In genomic region chr3:154171881-154172592, GRCm38 (mm10) we compare ENCODE assay signal across 11 mouse cellular contexts.
A peak's percentile ranks its signal among the peaks of the same experiment; 100 is the strongest.
DNase-seq lines count a peak whose midpoint lies in the region; ATAC-seq lines count a peak whose summit lies in the region.
"Had no signal": no experiment of that assay in that cellular context is flagged by ENCODE, and none has a peak within 500 bp of the region (broad histone marks: within the 10 kb centered on the region; RNA-seq: fewer than 3 reads in every experiment).

No protein-coding gene starts in this region.

- intact Hi-C loops in gastrocnemius, postnatal 14 days (cut with DNase I; ENCODE audit: low total_unique reads), result no loop called here

- no peaks in the 10 kb centered on the region for H3K27me3 ChIP-seq in forebrain, embryonic 16.5 days (replicated peaks; ENCODE audit: control insufficient read depth, insufficient read depth, low read length)
- H3K27me3 ChIP-seq in midbrain, embryonic 14.5 days (ENCODE audit: control insufficient read depth, insufficient read depth, low read length), result no peaks in the 10 kb centered on the region
- H3K27me3 ChIP-seq: limb, embryonic 12.5 days had no signal

- H3K4me2 ChIP-seq in forebrain, embryonic 16.5 days (ENCODE audit: low read length), result peak overlapping the region; percentile 16; the same call in 1 of the 2 replicates
- peak overlapping the region; percentile 11; the same call in 1 of the 2 replicates for H3K4me2 ChIP-seq in midbrain, embryonic 14.5 days (ENCODE audit: low read length)
- H3K4me2 ChIP-seq: limb, embryonic 12.5 days had no signal

- H3K4me1 ChIP-seq in forebrain, embryonic 16.5 days (replicated peaks; ENCODE audit: control insufficient read depth, insufficient read depth, low read length), result peaks cover 16% of the 10 kb centered on the region
- peaks cover 9% of the 10 kb centered on the region for H3K4me1 ChIP-seq in midbrain, embryonic 14.5 days (ENCODE audit: control insufficient read depth, insufficient read depth, low read length)

- no peak overlapping the region for H3K4me3 ChIP-seq in forebrain, embryonic 16.5 days (replicated peaks; ENCODE audit: low read length)
- H3K4me3 ChIP-seq in midbrain, embryonic 14.5 days (replicated peaks; ENCODE audit: low read depth, low read length), result no peak overlapping the region
- H3K4me3 ChIP-seq: erythroblast, embryonic 14.5 days; limb, embryonic 12.5 days had no signal

- peak; percentile 57 for DNase-seq in Muller cell, postnatal 12 days (ENCODE audit: inconsistent ontology term)
- DNase-seq in layer of hippocampus, adult 9-11 months, result peak; percentile 84
- DNase-seq in midbrain, embryonic 14.5 days, result peak; percentile 69
- no peak for DNase-seq in gastrocnemius, postnatal 14 days
- DNase-seq in kidney, postnatal 14 days, result no peak
- DNase-seq in kidney, adult 8-10 months, result no peak
- no peak for DNase-seq in kidney, postnatal 4 days
- DNase-seq: cerebellum, adult 11 months had no signal

- H3K27ac ChIP-seq in forebrain, embryonic 16.5 days (ENCODE audit: low read length), result peak overlapping the region; percentile 25
- H3K27ac ChIP-seq in midbrain, embryonic 14.5 days (replicated peaks; ENCODE audit: low read depth, low read length), result peak overlapping the region; percentile 62
- H3K27ac ChIP-seq: limb, embryonic 12.5 days had no signal

- no peaks in the 10 kb centered on the region for H3K36me3 ChIP-seq in forebrain, embryonic 16.5 days (ENCODE audit: control insufficient read depth, insufficient read depth)
- H3K36me3 ChIP-seq in midbrain, embryonic 14.5 days (ENCODE audit: control insufficient read depth, insufficient read depth, low read length), result no peaks in the 10 kb centered on the region
- H3K36me3 ChIP-seq: limb, embryonic 12.5 days had no signal

- ATAC-seq in forebrain, embryonic 16.5 days, result peak; percentile 89
- ATAC-seq in midbrain, embryonic 14.5 days (ENCODE audit: low FRiP score, low TSS enrichment), result peak; percentile 81

- no peak overlapping the region for H3K9ac ChIP-seq in forebrain, embryonic 16.5 days (replicated peaks; ENCODE audit: low read depth, low read length)
- H3K9ac ChIP-seq in midbrain, embryonic 14.5 days (replicated peaks; ENCODE audit: low read length), result no peak overlapping the region
- H3K9ac ChIP-seq: limb, embryonic 12.5 days had no signal

- WGBS in forebrain, embryonic 16.5 days, result 14% methylated on average over 10 of the region's 10 CpGs
- 16% methylated on average over 10 of the region's 10 CpGs for WGBS in midbrain, embryonic 14.5 days

- H3K9me3 ChIP-seq in forebrain, embryonic 16.5 days (ENCODE audit: control insufficient read depth, low read length), result no peaks in the 10 kb centered on the region
- H3K9me3 ChIP-seq in midbrain, embryonic 14.5 days (ENCODE audit: control insufficient read depth, low read length), result no peaks in the 10 kb centered on the region
- H3K9me3 ChIP-seq: limb, embryonic 12.5 days had no signal

Comparison
In these comparisons a context has a peak if more than half of its experiments do, and no peak if none do; other contexts are left out.
1. DNase-seq: peak in Muller cell, postnatal 12 days (single experiment), layer of hippocampus, adult 9-11 months (single experiment) and midbrain, embryonic 14.5 days (single experiment); none in gastrocnemius, postnatal 14 days (single experiment), kidney, postnatal 14 days (single experiment), kidney, adult 8-10 months (0 of 2) and kidney, postnatal 4 days (0 of 2).